Mouse (Mus musculus): ENCODE data around the gene Fbxw28. TPM values are rescaled to one million over a fixed set of nuclear protein-coding genes. Genes with fewer than 3 reads are reported as not detected.

The Fbxw28 gene
- not detected in 2 replicates for polyA plus RNA-seq (2012; rRNA removed)

DNA sequence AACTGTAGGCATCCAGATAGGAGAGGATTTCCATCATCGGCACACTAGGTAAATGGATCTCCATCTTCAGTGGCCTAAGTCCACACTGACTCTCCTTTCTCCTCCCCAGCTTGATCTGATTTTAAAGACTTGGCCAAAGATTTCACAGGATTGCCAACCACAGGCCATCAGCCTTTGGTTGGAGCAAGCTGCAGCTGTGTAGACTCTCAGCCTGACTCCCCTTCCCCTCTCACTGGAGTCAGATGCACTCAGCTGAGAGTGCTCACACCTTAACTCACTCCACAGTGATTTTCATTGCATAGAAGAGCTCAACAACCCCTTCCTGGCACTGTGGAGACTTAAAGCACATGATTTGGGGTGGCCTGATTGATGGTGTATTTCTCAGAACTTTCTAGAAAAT lies at the start of gene Fbxw28:
Gene Fbxw28 (minus strand): TSS at position 101 of the 400 bp plus-strand sequence.

DNA sequence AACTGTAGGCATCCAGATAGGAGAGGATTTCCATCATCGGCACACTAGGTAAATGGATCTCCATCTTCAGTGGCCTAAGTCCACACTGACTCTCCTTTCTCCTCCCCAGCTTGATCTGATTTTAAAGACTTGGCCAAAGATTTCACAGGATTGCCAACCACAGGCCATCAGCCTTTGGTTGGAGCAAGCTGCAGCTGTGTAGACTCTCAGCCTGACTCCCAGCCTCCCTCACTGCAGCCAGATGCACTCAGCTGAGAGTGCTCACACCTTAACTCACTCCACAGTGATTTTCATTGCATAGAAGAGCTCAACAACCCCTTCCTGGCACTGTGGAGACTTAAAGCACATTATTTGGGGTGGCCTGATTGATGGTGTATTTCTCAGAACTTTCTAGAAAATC lies 51.9 kb downstream of the Fbxw28 start, which contains the start of gene Fbxw14:
Gene Fbxw14 (minus strand): TSS at position 101 of the 400 bp plus-strand sequence.

Other genes with a start within 250 kb of the Fbxw28 start
- gene Plxnb1, start 244.3 kb downstream of the Fbxw28 start, polyA plus RNA-seq (2012; rRNA removed), result 3.7 and 4.1 TPM in 2 replicates
- not detected in 2 replicates for gene Fbxw21, start 177.6 kb downstream of the Fbxw28 start, polyA plus RNA-seq (2012; rRNA removed)
- gene Fbxw13, start 143.7 kb downstream of the Fbxw28 start, polyA plus RNA-seq (2012; rRNA removed), result not detected in 2 replicates
- 0.02 TPM in 1 of 2 replicates, not detected in the other for gene Fbxw20, start 104.9 kb downstream of the Fbxw28 start, polyA plus RNA-seq (2012; rRNA removed)
- not detected in 2 replicates for gene Fbxw14, start 52.0 kb downstream of the Fbxw28 start, polyA plus RNA-seq (2012; rRNA removed)
- not detected in 2 replicates for gene Fbxw22, start 64.6 kb upstream of the Fbxw28 start, polyA plus RNA-seq (2012; rRNA removed)
- gene Fbxw16, start 109.5 kb upstream of the Fbxw28 start, polyA plus RNA-seq (2012; rRNA removed), result not detected in 2 replicates
- not detected in 2 replicates for gene Fbxw19, start 156.2 kb upstream of the Fbxw28 start, polyA plus RNA-seq (2012; rRNA removed)
- 0.02 TPM in 1 of 2 replicates, not detected in the other for gene Fbxw15, start 228.6 kb upstream of the Fbxw28 start, polyA plus RNA-seq (2012; rRNA removed)

Measured in liver, embryonic 14 days (tissue).